Mouse (Mus musculus): ENCODE measurements around the gene Qsox2.

DNA sequence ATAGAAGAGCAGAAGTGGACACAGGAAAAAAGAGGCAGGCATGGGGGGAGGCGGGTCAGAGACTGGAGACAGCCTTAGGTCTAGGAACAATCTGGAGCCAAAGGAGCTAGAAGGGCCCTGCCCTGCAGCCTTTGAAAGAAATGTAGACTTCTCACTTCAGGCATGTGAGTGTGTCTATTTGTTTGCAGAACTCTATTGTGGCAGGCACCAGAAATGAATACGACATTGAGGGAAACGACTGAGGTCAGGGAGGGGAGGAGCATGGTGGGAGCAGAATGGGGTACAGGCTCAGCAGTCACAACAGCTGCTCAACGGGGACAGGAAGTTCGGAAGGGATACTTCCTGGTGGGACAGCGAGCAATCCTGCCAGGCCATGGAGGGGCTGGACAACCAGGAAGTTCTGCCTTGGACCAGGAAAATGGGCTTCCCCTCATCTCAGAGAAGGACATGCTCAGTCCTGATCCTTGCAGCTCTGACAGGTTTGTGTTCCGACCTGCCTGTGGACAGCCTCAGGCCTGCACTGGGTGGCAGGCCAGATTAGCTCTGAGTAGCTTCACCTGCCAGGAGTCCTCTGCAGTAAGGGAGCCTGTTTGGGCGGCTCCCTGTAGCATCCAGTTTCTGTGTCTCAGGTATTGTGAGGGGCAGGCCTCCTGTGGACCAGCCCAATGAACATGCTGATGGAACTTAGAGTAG lies 15.3 kb upstream of the Qsox2 start:
- no peak for TF ChIP-seq CTCF (IDR thresholded peaks at IDR 0.05; ENCODE audit: borderline replicate concordance, control insufficient read depth, extremely low read depth, insufficient read depth, low read length, poor library complexity)
- no peak for TF ChIP-seq POLR2A (IDR thresholded peaks at IDR 0.05; ENCODE audit: control insufficient read depth, extremely low read depth, insufficient read depth, low read length, poor library complexity)
